Mouse (Mus musculus): Measurements from ENCODE around the gene Zkscan14. TPM values are rescaled to one million over a fixed set of nuclear protein-coding genes. Genes with fewer than 3 reads are reported as not detected.
A peak's percentile ranks its signal among the peaks of the same experiment; 100 is the strongest.
"Not testable (repeated sequence)": the region's sequence is repeated elsewhere in the genome, so short reads cannot be mapped to it uniquely, and the experiment has no call there.

Gene Zkscan14
- polyA plus RNA-seq, 1 experiment from 2014 or later, result 13.9 TPM

DNA sequence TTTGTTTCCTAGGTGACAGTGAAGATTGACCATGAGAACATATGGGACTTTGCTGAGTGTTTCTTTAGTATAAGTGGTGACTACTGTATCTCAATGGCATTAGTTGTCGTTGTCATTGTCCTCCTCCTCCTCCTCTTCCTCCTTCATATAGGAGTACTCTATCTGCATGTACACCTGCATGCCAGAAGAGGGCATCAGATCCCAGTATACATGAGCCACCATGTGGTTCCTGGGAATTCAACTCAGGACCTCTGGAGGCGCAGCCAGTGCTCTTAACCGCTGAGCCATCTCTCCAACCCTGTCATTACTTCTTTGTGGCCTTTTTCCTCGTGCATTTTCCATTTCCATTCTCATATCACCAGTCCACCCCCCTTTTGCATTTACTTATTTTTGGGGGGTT is 13.0 kb upstream of the Zkscan14 start:
- Histone ChIP-seq H3K4me2 (replicated peaks; ENCODE audit: low read depth, low read length) (no peak overlapping the region), H3K9me3 (ENCODE audit: low read length) (no peaks in the 10 kb centered on the region), H3K27me3 (replicated peaks; ENCODE audit: insufficient read depth, low read length) (no peaks in the 10 kb centered on the region), H3K4me1 (ENCODE audit: insufficient read depth, low read depth, low read length) (no peaks in the 10 kb centered on the region), H3K4me3 (ENCODE audit: low read depth, low read length) (no peak overlapping the region), H3K27ac (ENCODE audit: low read length) (no peak overlapping the region), H3K36me3 (ENCODE audit: insufficient read depth, low read length) (peaks cover 19% of the 10 kb centered on the region; the same call in 1 of the 2 replicates), H3K9ac (replicated peaks; ENCODE audit: low read depth) (no peak overlapping the region)
- ATAC-seq, result no peak
- no peak for DNase-seq (ENCODE audit: low spot score)
- TF ChIP-seq CTCF (IDR thresholded peaks at IDR 0.05) (peak; percentile 58), EP300 (IDR thresholded peaks at IDR 0.05) (no peak)
- WGBS, result 74% methylated on average over 4 of the region's 4 CpGs

DNA sequence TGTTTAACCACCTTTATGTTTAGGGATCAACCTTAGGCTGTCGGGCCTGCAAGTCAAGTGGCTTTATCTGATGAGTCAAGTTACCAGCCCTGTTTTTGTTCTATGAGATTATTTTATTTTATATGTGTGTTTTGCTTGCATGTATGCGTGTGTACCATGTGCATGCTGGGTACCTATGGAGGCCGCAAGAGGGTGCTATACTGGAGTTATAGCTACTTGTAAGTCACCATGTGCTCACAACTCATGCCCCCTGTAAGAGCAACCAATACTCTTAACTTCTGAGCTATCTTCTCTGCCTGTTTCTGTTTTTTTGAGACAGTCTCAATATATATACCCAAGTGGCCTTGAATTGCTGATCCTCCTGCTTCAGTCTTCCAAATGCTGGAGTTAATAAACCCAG is 11.8 kb upstream of the Zkscan14 start:
- DNase-seq (ENCODE audit: low spot score) (no peak), ATAC-seq (no peak)
- 85% methylated on average over 3 of the region's 3 CpGs for WGBS
- H3K4me3 ChIP-seq (ENCODE audit: low read depth, low read length), result no peak overlapping the region
- no peaks in the 10 kb centered on the region for H3K4me1 ChIP-seq (ENCODE audit: insufficient read depth, low read depth, low read length)
- no peak overlapping the region for H3K4me2 ChIP-seq (replicated peaks; ENCODE audit: low read depth, low read length)
- no peak overlapping the region for H3K27ac ChIP-seq (ENCODE audit: low read length)
- H3K27me3 ChIP-seq (replicated peaks; ENCODE audit: insufficient read depth, low read length), result no peaks in the 10 kb centered on the region
- no peak for TF ChIP-seq EP300 (IDR thresholded peaks at IDR 0.05)
- no peak for TF ChIP-seq CTCF (IDR thresholded peaks at IDR 0.05)
- H3K9ac ChIP-seq (replicated peaks; ENCODE audit: low read depth), result no peak overlapping the region
- peaks cover 15% of the 10 kb centered on the region; the same call in 1 of the 2 replicates for H3K36me3 ChIP-seq (ENCODE audit: insufficient read depth, low read length)
- no peaks in the 10 kb centered on the region for H3K9me3 ChIP-seq (ENCODE audit: low read length)

DNA sequence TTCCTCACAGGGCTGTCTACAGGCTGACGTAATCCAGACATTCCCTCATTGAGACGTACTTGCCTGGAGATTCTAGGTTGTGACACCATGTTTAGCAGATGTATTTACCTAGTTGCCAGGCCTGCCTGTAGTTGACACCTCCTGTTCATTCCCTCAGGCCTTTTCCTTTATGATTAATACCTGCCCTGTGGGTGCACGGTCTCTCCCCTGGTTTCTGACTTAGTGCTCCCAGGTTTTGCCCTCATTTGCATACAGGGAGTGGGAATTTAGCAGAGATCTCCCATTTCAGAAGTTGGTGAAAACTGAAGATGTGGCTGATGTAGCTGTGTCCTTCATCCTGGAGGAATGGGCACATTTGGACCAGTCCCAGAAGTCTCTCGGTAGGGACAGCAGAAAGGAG is 10.5 kb upstream of the Zkscan14 start:
- Histone ChIP-seq H3K4me1 (ENCODE audit: insufficient read depth, low read depth, low read length) (no peaks in the 10 kb centered on the region), H3K27me3 (replicated peaks; ENCODE audit: insufficient read depth, low read length) (no peaks in the 10 kb centered on the region), H3K4me3 (ENCODE audit: low read depth, low read length) (no peak overlapping the region), H3K36me3 (ENCODE audit: insufficient read depth, low read length) (peaks cover 10% of the 10 kb centered on the region; the same call in 1 of the 2 replicates), H3K4me2 (replicated peaks; ENCODE audit: low read depth, low read length) (no peak overlapping the region), H3K27ac (ENCODE audit: low read length) (no peak overlapping the region), H3K9ac (replicated peaks; ENCODE audit: low read depth) (no peak overlapping the region), H3K9me3 (ENCODE audit: low read length) (no peaks in the 10 kb centered on the region)
- DNase-seq (ENCODE audit: low spot score), result no peak
- no peak for ATAC-seq
- 96% methylated on average over 4 of the region's 4 CpGs for WGBS
- TF ChIP-seq CTCF (IDR thresholded peaks at IDR 0.05), result no peak
- no peak for TF ChIP-seq EP300 (IDR thresholded peaks at IDR 0.05)

DNA sequence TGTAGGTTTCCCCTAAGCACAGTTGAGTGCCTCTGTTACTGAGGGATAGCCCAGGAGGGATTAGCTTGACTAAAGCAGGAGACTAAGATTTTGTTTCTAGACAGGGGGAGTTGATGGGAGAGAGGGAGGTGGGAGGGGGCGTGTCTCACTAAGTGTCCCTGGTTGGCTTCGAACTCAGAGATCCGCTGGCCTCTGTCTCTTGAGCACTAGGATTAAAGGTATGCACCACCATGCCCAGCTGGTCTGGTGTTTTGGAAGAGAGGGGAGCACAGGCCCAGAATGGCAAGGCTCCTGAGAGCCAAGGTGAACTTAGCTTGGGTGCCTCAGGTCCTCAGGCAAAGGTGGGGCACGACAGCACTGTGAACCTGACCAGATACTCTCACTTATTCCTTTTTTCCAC is 9.7 kb upstream of the Zkscan14 start:
- Histone ChIP-seq H3K4me1 (ENCODE audit: insufficient read depth, low read depth, low read length) (no peaks in the 10 kb centered on the region), H3K27ac (ENCODE audit: low read length) (no peak overlapping the region), H3K27me3 (replicated peaks; ENCODE audit: insufficient read depth, low read length) (no peaks in the 10 kb centered on the region), H3K9me3 (ENCODE audit: low read length) (no peaks in the 10 kb centered on the region), H3K9ac (replicated peaks; ENCODE audit: low read depth) (no peak overlapping the region), H3K36me3 (ENCODE audit: insufficient read depth, low read length) (peaks cover 10% of the 10 kb centered on the region; the same call in 1 of the 2 replicates), H3K4me3 (ENCODE audit: low read depth, low read length) (no peak overlapping the region), H3K4me2 (replicated peaks; ENCODE audit: low read depth, low read length) (no peak overlapping the region)
- WGBS, result 100% methylated on average over 2 of the region's 4 CpGs
- no peak for ATAC-seq
- no peak for DNase-seq (ENCODE audit: low spot score)
- no peak for TF ChIP-seq EP300 (IDR thresholded peaks at IDR 0.05)
- TF ChIP-seq CTCF (IDR thresholded peaks at IDR 0.05), result no peak

GRCm38 (mm10) chr5:145208391-145208790 is 6.7 kb upstream of the Zkscan14 start:
- not testable (repeated sequence) for H3K27me3 ChIP-seq (replicated peaks; ENCODE audit: insufficient read depth, low read length); H3K4me3 ChIP-seq (ENCODE audit: low read depth, low read length); ATAC-seq; H3K4me1 ChIP-seq (ENCODE audit: insufficient read depth, low read depth, low read length); H3K9ac ChIP-seq (replicated peaks; ENCODE audit: low read depth); H3K9me3 ChIP-seq (ENCODE audit: low read length); H3K4me2 ChIP-seq (replicated peaks; ENCODE audit: low read depth, low read length); H3K27ac ChIP-seq (ENCODE audit: low read length); H3K36me3 ChIP-seq (ENCODE audit: insufficient read depth, low read length); DNase-seq (ENCODE audit: low spot score)
- 46% methylated on average over 11 of the region's 11 CpGs for WGBS

GRCm38 (mm10) chr5:145207954-145208353 is 6.3 kb upstream of the Zkscan14 start:
- Histone ChIP-seq H3K36me3 (ENCODE audit: insufficient read depth, low read length) (peaks cover 3% of the 10 kb centered on the region; the same call in 1 of the 2 replicates), H3K9ac (replicated peaks; ENCODE audit: low read depth) (no peak overlapping the region), H3K4me1 (ENCODE audit: insufficient read depth, low read depth, low read length) (no peaks in the 10 kb centered on the region), H3K4me2 (replicated peaks; ENCODE audit: low read depth, low read length) (no peak overlapping the region), H3K27ac (ENCODE audit: low read length) (no peak overlapping the region), H3K4me3 (ENCODE audit: low read depth, low read length) (no peak overlapping the region), H3K9me3 (ENCODE audit: low read length) (no peaks in the 10 kb centered on the region), H3K27me3 (replicated peaks; ENCODE audit: insufficient read depth, low read length) (no peaks in the 10 kb centered on the region)
- TF ChIP-seq CTCF (IDR thresholded peaks at IDR 0.05), result no peak
- no peak for TF ChIP-seq EP300 (IDR thresholded peaks at IDR 0.05)
- WGBS, result 78% methylated on average over 5 of the region's 6 CpGs
- no peak for ATAC-seq
- DNase-seq (ENCODE audit: low spot score), result no peak

- H3K27me3 ChIP-seq (replicated peaks; ENCODE audit: insufficient read depth, low read length), result no peaks in the 10 kb centered on the region
- DNase-seq (ENCODE audit: low spot score) (no peak), ATAC-seq (no peak)
- H3K36me3 ChIP-seq (ENCODE audit: insufficient read depth, low read length), result peaks cover 3% of the 10 kb centered on the region; the same call in 1 of the 2 replicates
- no peaks in the 10 kb centered on the region for H3K4me1 ChIP-seq (ENCODE audit: insufficient read depth, low read depth, low read length)
- TF ChIP-seq EP300 (IDR thresholded peaks at IDR 0.05) (no peak), CTCF (IDR thresholded peaks at IDR 0.05) (no peak)
- H3K9ac ChIP-seq (replicated peaks; ENCODE audit: low read depth), result no peak overlapping the region
- no peak overlapping the region for H3K4me3 ChIP-seq (ENCODE audit: low read depth, low read length)
- WGBS, result 95% methylated on average over 6 of the region's 6 CpGs
- no peak overlapping the region for H3K4me2 ChIP-seq (replicated peaks; ENCODE audit: low read depth, low read length)
- no peaks in the 10 kb centered on the region for H3K9me3 ChIP-seq (ENCODE audit: low read length)
- no peak overlapping the region for H3K27ac ChIP-seq (ENCODE audit: low read length)
Measured at GRCm38 (mm10) chr5:145207385-145207784, 5.7 kb upstream of the Zkscan14 start.
